Mouse (Mus musculus): ENCODE data around the gene En1. TPM values are rescaled to one million over a fixed set of nuclear protein-coding genes. Genes with fewer than 3 reads are reported as not detected.

En1 gene
- total RNA-seq (2021) = 10 to 100 TPM in 1 of 2 experiments, 1 to 10 TPM in 1; 5.6 to 10.2 TPM
- long read RNA-seq, experiment 1, partial matches to known transcripts = 0 of 2 reads
- long read RNA-seq, experiment 1, other reads (novel, unspliced or antisense) = 1 of 2 reads
- long read RNA-seq, experiment 2, transcript En1-201 (2 exons, 2,624 nt) = major isoform, 7 of 12 reads
- long read RNA-seq, experiment 2, partial matches to known transcripts = 1 of 12 reads
- long read RNA-seq, experiment 2, other reads (novel, unspliced or antisense) = 4 of 12 reads

- peak; percentile 85 for DNase-seq (ENCODE audit: low spot score)
Observed at GRCm38 (mm10) chr1:120602031-120602730, at the start of gene En1. Gene En1 (plus strand): TSS chr1:120602418.

DNA sequence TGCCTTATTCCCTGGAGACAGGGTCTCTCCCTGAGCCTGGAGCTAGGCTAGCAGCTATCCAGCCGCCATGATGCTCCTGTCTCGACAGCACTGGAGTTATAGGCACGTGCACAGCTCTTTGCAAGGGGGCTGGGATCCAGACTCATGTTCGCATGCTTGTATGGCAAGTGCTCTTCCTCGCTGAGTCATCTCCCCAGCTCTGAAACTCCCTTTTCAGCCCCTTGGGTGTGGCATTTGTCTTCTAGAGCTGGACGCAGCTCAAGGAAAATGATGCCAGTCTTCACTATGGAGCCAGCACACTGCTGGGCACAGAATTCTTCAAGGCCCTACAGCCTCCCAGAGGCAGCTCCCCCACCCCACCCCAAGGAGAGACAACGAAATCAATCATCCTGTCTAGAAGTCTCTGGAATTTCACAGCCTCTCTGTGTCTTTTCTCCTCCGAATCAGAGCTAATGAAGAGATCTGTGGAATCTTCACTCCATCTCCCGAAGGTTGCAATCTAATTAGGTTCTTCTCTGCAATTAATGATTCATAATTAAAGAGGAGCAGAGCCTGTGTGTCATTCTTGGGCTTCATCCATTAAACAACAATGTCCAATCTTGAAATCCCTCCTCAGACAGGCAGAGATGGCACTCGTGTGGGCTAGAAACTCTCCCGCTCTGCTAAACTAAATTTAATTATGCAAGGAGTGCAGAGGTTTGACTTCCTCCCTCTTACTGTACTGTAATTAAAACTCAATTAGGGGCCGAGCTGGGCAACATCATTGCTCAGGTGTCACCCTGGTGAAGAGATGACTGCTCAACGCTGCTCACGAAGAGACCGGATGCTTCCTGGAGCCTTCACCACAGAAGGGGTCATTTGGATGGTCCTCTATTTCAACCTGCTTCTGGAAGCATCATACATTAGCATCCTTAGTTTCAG lies 45.0 kb upstream of the En1 start:
- DNase-seq (ENCODE audit: low spot score) = no peak

GRCm38 (mm10) chr1:120558341-120559285 lies 43.6 kb upstream of the En1 start:
- no peak for DNase-seq (ENCODE audit: low spot score)

- no peak for DNase-seq (ENCODE audit: low spot score)
Observed at GRCm38 (mm10) chr1:120559911-120560310, 42.3 kb upstream of the En1 start.

DNA sequence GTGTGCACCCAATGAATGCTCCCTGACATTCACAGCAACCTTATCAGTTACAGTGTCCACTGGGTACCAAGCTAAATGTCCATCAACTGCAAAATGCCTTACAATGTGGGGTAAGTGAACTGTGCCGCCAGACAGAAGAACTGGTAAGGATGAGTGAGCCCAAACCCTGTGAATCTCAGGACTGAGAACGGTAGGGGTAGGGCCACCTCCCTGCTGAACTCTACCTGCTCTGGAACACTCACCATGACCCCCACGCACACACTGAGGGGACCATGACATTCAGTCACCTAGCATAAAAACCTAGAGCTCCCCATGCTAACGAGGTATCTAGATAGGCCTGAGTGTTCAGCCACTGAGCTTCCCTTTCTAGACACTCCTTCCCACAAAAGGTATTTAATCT lies 20.9 kb upstream of the En1 start:
- DNase-seq (ENCODE audit: low spot score) = no peak

- no peak for DNase-seq (ENCODE audit: low spot score)
Observed at GRCm38 (mm10) chr1:120585481-120585880, 16.7 kb upstream of the En1 start.

DNA sequence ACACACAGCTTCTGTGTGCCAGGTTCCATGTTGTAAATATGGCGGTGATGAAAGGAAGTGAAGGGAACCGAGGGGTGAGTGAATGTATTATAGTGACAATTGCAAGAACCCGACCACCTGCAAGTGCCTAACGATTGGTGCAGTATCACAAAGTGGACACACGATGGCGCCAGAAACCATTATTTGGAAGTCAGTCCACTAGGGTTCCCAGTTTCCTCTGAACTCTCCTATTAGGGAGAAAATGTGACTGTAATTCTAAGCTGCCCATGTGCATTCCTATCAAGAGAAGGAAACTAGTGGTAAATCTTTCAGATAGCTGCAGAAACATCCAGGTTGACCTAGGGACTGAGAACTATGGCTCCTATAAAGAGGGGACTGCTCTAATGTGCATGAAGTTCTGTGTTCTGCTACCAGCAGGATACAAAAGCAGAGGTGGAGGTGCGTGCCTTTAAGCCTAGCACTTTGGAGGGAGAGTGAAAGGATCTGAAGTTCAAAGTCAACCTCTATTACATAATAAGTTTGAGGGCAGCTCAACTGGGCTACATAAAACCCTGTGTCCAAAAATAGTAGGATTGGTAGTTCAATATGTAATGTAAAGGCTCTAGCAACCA lies 15.6 kb upstream of the En1 start:
- DNase-seq (ENCODE audit: low spot score) = peak; percentile 69

DNA sequence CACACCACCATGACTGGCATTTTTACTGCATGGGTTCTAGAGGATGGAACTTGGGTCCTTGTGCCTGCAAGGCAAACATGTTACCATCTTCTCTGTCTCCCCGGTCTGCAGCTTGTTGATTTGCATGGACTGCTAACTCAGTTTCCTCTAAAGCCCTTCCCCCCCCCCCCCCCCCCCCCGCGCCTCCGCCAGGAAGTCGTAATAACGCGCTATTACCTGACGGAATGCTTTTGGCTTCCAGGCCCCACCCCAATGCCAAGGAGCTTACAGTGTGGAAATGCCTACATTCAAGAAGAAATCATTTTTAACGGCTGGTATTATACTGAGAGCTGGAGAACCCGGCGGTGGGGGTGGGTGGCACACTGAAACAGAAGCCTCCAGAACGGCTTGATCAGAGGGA lies 14.8 kb upstream of the En1 start:
- no peak for DNase-seq (ENCODE audit: low spot score)

DNA sequence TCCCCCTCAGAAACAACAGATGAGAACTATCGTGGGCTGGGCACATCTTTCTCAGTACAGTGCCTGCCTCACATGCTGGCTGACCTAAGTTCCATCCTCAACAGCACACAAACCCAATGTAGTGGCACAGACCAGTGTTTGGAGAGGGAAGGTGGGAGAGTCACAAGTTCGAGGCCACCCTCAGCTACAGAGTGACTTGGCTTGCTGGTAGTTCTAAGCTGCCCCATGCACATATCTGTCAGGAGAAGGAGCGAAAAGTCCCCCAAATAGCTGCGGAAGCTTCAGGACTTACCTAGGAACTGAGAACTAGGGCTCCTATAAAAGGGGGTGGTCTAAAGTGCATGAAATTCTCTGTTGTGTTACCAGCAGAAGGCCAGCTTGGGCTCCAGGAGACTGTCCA lies 14.3 kb upstream of the En1 start:
- DNase-seq (ENCODE audit: low spot score) = no peak

DNA sequence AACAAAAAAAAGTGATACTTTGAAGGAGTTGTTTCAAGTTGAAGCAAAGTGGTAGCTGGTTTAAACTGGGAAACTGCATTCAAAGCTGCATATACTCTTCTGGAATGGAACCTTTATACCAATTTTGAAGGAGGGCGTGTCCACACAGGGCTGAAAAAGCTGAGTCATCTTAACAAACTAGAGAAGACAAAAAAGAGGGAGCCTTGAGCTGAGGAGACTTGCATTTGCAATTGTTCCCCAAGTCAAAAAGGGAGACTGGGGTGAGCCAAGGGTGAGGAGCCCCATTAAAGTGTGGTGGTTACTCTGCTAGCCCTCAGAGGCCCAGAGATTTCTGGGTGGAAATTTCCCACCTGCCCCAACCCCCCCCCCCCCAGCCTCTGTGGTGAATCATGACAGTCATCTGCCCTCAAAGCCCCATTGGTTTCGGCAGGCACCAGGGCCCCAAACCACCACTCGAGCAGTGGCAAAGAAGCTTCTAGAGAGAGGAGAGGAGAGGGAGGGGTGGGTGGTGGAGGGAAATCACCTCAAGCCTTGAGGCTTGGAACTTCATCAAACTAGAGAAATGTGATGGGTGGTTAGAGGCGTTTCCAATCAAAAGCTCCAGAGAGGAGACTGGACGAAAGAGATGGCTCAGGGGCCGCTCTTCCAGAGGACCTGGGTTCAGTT lies 13.7 kb upstream of the En1 start:
- no peak for DNase-seq (ENCODE audit: low spot score)

- DNase-seq (ENCODE audit: low spot score) = no peak
Observed at GRCm38 (mm10) chr1:120593236-120593919, 8.8 kb upstream of the En1 start.

DNA sequence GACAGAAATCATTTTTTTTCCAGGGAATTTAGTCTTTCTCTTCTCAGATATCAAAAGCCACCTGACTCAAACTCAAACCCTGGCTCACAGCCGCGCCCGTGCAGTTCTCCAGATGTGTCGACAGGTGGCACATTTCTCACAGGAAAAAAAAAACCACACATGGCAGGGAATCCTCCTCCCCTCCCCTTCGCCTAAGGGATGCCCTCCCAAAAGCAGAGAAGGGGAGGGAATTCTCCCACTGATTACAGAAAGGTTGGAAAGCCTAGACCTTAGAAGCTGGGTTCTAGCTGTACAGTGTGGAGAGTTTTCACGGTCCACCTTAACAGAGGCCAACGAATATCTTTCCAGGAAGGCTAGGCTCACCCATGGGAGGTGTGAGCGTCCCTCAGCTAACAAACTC lies 7.6 kb upstream of the En1 start:
- DNase-seq (ENCODE audit: low spot score) = no peak

GRCm38 (mm10) chr1:120595471-120596240 lies 6.6 kb upstream of the En1 start:
- DNase-seq (ENCODE audit: low spot score) = no peak

GRCm38 (mm10) chr1:120596319-120596718 lies 5.9 kb upstream of the En1 start:
- peak; percentile 83 for DNase-seq (ENCODE audit: low spot score)

- no peak for DNase-seq (ENCODE audit: low spot score)
Observed at GRCm38 (mm10) chr1:120596784-120597183, 5.4 kb upstream of the En1 start.

GRCm38 (mm10) chr1:120597271-120597670 lies 4.9 kb upstream of the En1 start:
- DNase-seq (ENCODE audit: low spot score) = no peak

DNA sequence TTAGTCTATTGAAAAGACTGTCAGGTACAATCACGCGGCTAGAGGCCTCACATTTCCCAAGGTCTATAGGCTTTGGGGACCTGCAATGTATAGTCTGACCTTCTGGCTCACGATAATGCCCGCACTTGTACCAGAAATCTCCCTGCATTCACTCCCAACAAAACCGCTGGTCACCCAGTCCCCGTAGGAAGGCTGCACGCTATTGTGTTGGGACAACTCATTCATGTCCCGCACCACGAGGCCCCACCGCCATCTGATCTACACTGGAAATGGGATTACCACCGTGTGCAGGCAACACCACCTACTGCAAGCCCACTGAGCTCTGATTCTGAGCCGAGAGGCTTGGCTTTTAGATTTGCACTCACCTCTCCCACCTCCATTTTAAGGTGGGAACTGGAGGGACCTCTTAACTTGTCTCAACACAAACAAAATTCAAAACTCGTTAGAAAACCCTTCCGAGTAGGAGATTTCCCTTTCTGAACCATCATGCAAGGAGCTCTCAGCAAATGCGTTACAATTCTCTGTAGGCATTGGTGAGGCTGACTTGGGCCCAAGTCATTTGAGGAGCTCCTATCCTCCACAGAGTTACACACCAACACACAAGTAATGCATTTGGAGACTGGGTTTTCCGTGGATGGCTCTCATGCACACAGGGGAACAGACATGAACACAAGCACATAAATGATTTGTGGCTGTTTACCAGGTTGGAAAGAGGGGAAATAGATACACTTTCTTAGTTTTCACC lies 3.9 kb upstream of the En1 start:
- no peak for DNase-seq (ENCODE audit: low spot score)

All from gastrocnemius, adult 18-20 months (tissue).